Mouse (Mus musculus) embryonic fibroblast, embryonic 13.5 days (primary cell): ENCODE results near the gene Sytl3.
"Not testable (repeated sequence)": the region's sequence is repeated elsewhere in the genome, so short reads cannot be mapped to it uniquely, and the experiment has no call there.

Source experiments
- CTCF ChIP-seq: IDR thresholded peaks from 2 replicates; pipeline ENCODE4 v1.5.1; 2011; ENCODE audit warnings: mild to moderate bottlenecking, control low read depth, low read length, moderate library complexity, borderline replicate concordance; ENCODE audit not compliant: insufficient read depth
- POLR2A ChIP-seq: IDR thresholded peaks from 2 replicates; pipeline ENCODE4 v1.6.1; 2011; ENCODE audit warnings: low read depth, mild to moderate bottlenecking, control low read depth, low read length, moderate library complexity

- not testable (repeated sequence) for TF ChIP-seq CTCF, POLR2A
These were observed 18.8 kb upstream of the Sytl3 start for GRCm38 (mm10) chr17:6640044-6640637.
